Mouse (Mus musculus) limb, embryonic 10.5 days (tissue): ENCODE results near the gene Tspan13. TPM values are rescaled to one million over a fixed set of nuclear protein-coding genes. Genes with fewer than 3 reads are reported as not detected.
A peak's percentile ranks its signal among the peaks of the same experiment; 100 is the strongest.

Source experiments
- DNase-seq: peaks from one replicate; pipeline ENCODE4 v3.0.0-alpha.2; 2017; ENCODE audit warnings: low spot score
- H3K27ac ChIP-seq: fragments of 300-500 bp; sonication (generic); 2 replicates; pipeline ENCODE4 v1.5.1; 2016; ENCODE audit warnings: mild to moderate bottlenecking
- H3K27me3 ChIP-seq: fragments of 300-500 bp; sonication (generic); 2 replicates; pipeline ENCODE4 v1.6.1; 2016; ENCODE audit warnings: low read depth, mild to moderate bottlenecking; ENCODE audit not compliant: poor library complexity, severe bottlenecking
- H3K36me3 ChIP-seq: fragments of 300-500 bp; sonication (generic); 2 replicates; pipeline ENCODE4 v1.6.1; 2016; ENCODE audit warnings: mild to moderate bottlenecking, moderate library complexity
- H3K4me1 ChIP-seq: fragments of 300-500 bp; sonication (generic); 2 replicates; pipeline ENCODE4 v1.6.1; 2016
- H3K4me3 ChIP-seq: fragments of 300-500 bp; sonication (generic); 2 replicates; pipeline ENCODE4 v1.5.1; 2016; ENCODE audit warnings: mild to moderate bottlenecking, moderate library complexity
- H3K9me3 ChIP-seq: fragments of 300-500 bp; sonication (generic); replicated peaks from 2 replicates; pipeline ENCODE4 v1.6.1; 2016; ENCODE audit warnings: mild to moderate bottlenecking
- WGBS: fragments of 180-500 bp; shearing (Covaris S2); methylation state at CpG from one replicate; pipeline ENCODE4 v1.1.7; 2016; 5-methylcytosine and 5-hydroxymethylcytosine counted together
- polyA plus RNA-seq: library from polyadenylated mRNA; unstranded; fragments of >200 nt; fragmentation: Nextera tagmentation; extraction: Ambion mirVana; gene quantifications from 2 replicates; pipeline ENCODE4 v1.2.1, GENCODE M21; 2016

Gene Tspan13
- polyA plus RNA-seq, 1 experiment from 2014 or later = 57.7 TPM

DNA sequence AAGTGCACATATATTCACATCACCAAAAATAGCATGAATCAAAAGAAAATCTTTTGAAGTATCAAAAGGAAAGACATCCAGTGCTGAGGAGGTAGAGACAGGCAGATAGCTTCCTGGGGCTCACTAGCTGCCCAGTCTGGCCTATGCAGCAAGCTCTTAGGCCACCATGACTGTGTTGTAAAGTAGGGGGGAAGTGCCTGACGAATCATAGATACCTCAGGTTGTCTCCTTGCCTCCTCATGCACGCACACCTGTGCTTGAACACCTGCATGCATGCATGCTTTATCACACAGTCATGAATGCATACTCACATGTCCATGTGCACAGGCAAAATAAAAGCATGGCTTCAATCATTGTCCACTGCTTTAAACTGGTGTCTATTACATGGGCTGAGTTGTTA, 2.4 kb upstream of the Tspan13 start:
- Histone ChIP-seq H3K9me3 (no peaks in the 10 kb centered on the region), H3K4me1 (peaks cover 28% of the 10 kb centered on the region), H3K27me3 (no peaks in the 10 kb centered on the region), H3K27ac (no peak overlapping the region), H3K4me3 (no peak overlapping the region), H3K36me3 (no peaks in the 10 kb centered on the region)
- DNase-seq = no peak
- WGBS = 75% methylated on average over 2 of the region's 2 CpGs

DNA sequence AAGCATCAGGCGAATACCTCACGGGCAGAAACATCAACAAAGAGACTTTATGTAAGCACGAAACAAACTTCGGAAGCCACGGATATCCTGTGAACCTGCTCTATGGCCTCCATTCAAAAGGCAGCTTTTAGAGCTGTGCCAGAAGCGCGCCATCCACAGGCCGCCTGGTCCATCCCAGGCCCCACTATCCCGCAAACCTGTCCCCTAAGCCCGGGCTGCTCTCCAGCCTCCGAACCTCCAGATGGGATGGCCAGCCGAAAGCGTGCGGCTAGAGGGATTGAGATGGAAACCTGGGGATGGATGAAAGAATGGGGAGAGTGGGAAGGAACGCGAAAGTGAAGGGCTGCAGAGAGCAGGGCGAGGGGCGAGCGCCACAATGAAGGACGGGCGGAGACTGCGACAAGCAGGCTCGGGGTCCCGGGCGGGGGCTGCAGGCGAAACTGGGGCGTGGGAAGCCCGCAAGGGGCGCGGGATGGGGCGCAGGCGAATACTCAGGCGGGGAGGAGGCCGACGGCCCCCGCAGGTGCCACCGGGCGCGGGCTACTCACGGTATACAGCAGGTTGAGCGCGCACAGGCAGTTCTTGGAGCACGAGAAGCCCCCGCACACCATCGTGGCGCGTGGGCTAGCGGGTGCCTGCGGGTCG, 475 bp downstream of the Tspan13 start:
- 1% methylated on average over 50 of the region's 50 CpGs for WGBS
- peak overlapping the region; percentile 93 for H3K4me3 ChIP-seq
- peaks cover 23% of the 10 kb centered on the region for H3K4me1 ChIP-seq
- no peaks in the 10 kb centered on the region for H3K9me3 ChIP-seq
- no peaks in the 10 kb centered on the region for H3K36me3 ChIP-seq
- no peaks in the 10 kb centered on the region for H3K27me3 ChIP-seq
- peak; percentile 73 for DNase-seq
- peak overlapping the region; percentile 90 for H3K27ac ChIP-seq

DNA sequence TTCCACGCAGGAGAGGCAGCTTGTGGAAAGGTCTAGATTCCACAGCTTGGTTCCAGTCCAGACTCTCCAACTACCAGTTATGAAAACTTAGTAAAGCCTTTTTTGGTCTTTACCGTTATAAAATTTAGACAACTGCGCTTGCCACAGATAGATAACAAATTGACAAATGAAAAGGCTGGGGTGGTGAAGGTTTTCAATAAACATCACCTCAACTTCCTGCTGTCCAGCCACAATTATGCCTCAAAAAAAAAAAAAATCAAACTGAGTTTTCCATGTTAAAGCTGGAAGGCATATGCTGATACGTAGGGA, 1.1 kb downstream of the Tspan13 start:
- no peak overlapping the region for H3K27ac ChIP-seq
- no peaks in the 10 kb centered on the region for H3K9me3 ChIP-seq
- H3K27me3 ChIP-seq = no peaks in the 10 kb centered on the region
- peak overlapping the region; percentile 93 for H3K4me3 ChIP-seq
- DNase-seq = no peak
- 59% methylated on average over 4 of the region's 4 CpGs for WGBS
- peaks cover 19% of the 10 kb centered on the region for H3K4me1 ChIP-seq
- H3K36me3 ChIP-seq = no peaks in the 10 kb centered on the region

DNA sequence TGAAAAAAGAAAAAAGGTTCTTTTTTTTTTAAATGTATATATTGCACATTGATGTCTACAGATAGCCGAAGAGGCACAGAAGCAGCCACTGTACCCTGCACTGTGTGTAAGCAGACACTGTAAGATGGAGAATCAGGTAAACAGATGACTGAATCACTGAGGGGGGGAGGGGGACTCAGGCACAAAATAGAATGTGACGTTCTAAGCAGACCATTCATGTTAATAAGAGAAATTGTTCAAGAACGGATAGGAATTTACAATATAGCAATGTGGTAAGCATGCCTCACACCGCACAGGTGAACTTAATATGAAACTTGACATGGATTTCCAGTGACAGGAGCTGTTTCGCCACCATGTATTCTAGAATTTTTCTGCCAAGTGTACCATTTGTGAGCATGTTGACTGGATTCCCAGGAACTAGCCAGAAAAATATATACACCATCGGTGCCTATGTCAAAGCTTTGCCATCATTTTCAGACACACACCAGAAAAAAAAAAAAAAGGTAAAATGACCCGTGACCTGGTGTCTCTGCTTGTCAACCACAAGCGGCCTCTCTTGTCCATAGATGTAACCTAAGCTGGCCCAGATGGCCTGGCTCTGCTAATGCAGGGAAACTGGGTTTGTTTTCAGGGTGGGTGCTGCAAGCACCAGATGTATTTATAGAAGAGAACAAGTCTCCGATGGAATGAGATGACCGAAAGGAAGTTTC, 1.6 kb downstream of the Tspan13 start:
- WGBS = 73% methylated on average over 10 of the region's 10 CpGs
- Histone ChIP-seq H3K9me3 (no peaks in the 10 kb centered on the region), H3K27ac (no peak overlapping the region), H3K27me3 (no peaks in the 10 kb centered on the region), H3K4me3 (no peak overlapping the region), H3K4me1 (peaks cover 15% of the 10 kb centered on the region), H3K36me3 (no peaks in the 10 kb centered on the region)
- DNase-seq = no peak

DNA sequence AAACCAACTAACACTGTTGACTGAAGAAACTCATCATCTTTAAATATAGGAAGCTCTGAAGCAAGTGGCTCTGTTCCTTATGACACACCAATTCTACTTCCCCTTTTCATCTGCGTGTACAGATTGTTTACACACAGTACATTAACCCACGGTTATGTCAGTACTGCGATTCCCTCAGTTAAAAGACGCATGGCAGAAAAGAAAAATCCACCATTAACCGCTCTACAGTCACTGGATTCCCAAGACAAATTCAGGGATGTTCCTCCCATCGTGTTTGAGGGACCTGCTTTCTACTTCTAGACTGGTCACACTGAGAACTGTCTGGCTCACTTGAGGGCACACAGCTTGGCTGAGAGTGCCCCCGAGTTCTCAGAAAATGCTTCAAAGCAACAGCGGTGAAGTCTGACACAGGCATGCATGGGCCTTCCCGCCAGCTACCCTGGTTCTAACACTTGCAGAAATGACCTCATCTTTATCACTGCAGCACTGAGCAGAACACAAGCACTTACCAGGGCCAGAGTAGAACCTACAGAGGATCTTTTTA, 2.7 kb downstream of the Tspan13 start:
- no peak for DNase-seq
- Histone ChIP-seq H3K4me1 (peaks cover 15% of the 10 kb centered on the region), H3K36me3 (no peaks in the 10 kb centered on the region), H3K27me3 (no peaks in the 10 kb centered on the region), H3K9me3 (no peaks in the 10 kb centered on the region), H3K4me3 (no peak overlapping the region), H3K27ac (no peak overlapping the region)
- 86% methylated on average over 9 of the region's 9 CpGs for WGBS

DNA sequence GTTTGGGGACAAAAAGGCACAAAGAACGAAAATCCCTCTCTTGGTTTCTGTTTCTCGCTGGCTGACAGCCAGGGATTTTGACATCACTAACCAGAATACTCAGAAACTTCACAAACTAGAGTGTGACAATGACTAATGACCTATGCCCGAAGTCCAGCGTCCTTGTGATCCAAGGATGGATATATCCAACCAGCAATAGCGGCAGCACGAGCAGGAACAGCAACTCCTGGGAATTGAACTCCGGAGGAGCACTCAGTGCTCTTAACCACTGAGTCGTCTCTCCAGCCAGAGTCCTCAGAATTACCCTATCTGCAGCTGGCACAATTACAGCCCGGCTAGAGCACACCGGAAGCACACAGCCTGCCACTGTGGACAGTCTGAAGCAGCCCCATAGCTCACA, 5.5 kb downstream of the Tspan13 start:
- WGBS = 88% methylated on average over 10 of the region's 10 CpGs
- Histone ChIP-seq H3K36me3 (no peaks in the 10 kb centered on the region), H3K27me3 (no peaks in the 10 kb centered on the region), H3K4me1 (peaks cover 9% of the 10 kb centered on the region), H3K4me3 (no peak overlapping the region), H3K9me3 (no peaks in the 10 kb centered on the region), H3K27ac (no peak overlapping the region)
- DNase-seq = no peak

DNA sequence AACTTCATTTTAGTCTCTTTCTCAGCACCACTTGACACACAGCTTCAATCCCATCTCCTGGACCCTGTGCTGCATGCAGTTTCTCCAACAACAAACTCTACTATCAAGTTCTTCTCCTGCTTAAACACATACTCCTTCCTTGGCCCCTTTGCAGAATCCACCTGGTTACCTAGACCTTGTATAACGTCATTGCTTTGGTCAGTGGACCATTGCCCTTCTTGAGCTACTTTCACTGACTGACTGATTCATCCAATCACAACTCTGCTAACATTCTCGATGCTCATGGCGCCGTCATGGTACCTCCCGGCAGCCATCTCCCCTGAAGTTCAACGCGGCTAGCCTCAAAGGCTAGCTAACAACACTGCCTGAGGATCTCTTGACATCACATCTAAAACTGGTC, 6.2 kb downstream of the Tspan13 start:
- WGBS = 93% methylated on average over 7 of the region's 7 CpGs
- Histone ChIP-seq H3K27me3 (no peaks in the 10 kb centered on the region), H3K9me3 (no peaks in the 10 kb centered on the region), H3K4me1 (peaks cover 4% of the 10 kb centered on the region), H3K4me3 (no peak overlapping the region), H3K36me3 (no peaks in the 10 kb centered on the region), H3K27ac (no peak overlapping the region)
- DNase-seq = no peak

DNA sequence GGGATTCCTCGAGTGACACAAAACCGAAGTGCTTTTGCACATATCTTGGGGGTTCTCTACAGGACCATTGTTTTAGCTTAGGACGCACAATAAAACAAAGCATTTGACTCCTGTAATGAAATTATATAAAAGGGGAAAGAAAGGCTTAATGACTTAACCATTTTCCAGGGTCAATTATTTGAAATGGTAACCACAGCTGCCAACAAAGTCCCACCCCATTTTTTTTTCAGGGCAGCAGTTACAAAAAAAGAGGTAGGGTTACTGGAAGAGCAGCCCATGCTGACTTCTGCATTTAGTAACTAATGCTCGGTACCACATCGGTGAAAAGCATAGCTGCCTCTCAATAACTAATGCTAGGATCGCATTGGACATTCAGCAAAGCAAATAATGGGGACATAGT, 6.8 kb downstream of the Tspan13 start:
- no peaks in the 10 kb centered on the region for H3K9me3 ChIP-seq
- WGBS = 94% methylated on average over 6 of the region's 6 CpGs
- no peak overlapping the region for H3K27ac ChIP-seq
- DNase-seq = no peak
- H3K4me1 ChIP-seq = no peaks in the 10 kb centered on the region
- no peak overlapping the region for H3K4me3 ChIP-seq
- H3K27me3 ChIP-seq = no peaks in the 10 kb centered on the region
- no peaks in the 10 kb centered on the region for H3K36me3 ChIP-seq

DNA sequence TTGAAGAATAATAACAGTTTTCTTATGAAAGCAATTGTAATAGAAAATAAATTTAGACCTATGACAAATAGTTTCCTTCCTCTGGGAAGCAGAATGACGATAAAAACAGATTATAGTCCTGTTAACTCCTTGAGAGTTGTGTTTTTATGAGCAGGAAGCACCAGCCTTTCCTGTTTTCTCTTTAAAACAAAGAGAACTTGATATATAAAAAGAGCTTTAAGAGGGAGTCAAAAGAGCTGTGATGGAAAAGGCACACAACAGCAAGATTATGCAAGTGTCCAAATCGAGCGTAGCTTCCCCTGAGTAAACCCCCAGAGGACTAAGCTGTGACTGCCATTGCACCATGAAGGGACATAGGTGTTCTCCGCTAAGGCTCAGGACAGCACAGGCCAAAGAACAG, 9.9 kb downstream of the Tspan13 start:
- Histone ChIP-seq H3K9me3 (no peaks in the 10 kb centered on the region), H3K27ac (no peak overlapping the region), H3K36me3 (no peaks in the 10 kb centered on the region), H3K27me3 (no peaks in the 10 kb centered on the region), H3K4me3 (no peak overlapping the region), H3K4me1 (peaks cover 6% of the 10 kb centered on the region; the same call in 1 of the 2 replicates)
- WGBS = 79% methylated on average over 4 of the region's 4 CpGs
- no peak for DNase-seq

DNA sequence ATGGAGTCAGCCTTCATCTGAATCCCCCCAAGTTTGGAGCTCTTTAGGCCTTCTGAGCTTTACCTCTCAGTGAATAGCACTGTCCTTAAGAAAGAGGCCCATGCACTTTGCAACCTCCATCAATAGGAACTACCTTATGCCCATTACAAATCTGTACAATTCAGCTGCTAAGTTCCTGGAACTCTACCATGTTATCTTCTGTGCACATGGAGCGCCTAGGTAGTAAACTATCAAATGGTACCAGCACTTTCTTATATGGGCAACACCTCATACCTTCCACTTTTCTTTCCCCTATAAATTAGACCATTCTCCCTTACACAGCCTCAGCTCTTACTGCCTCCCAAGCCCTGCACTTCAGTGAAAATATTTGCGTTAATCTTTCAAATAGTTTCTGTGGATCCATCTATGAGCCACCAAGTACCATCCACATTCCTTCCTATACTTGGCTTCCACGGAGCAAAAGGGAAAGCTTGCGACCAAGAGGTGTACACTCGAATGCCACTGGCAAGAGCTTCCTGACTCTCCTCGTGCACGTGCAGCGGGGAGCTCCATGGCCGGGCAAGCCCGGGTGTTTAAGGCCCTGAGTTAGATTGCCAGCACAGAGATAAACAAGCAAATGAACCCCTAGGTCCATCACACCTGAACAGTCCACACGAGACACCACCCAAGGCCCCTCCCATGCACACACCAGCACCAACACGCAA, 11.5 kb downstream of the Tspan13 start:
- DNase-seq = no peak
- 91% methylated on average over 12 of the region's 12 CpGs for WGBS
- H3K9me3 ChIP-seq = no peaks in the 10 kb centered on the region
- H3K27ac ChIP-seq = no peak overlapping the region
- no peaks in the 10 kb centered on the region for H3K36me3 ChIP-seq
- H3K4me3 ChIP-seq = no peak overlapping the region
- no peaks in the 10 kb centered on the region for H3K27me3 ChIP-seq
- H3K4me1 ChIP-seq = peaks cover 6% of the 10 kb centered on the region; the same call in 1 of the 2 replicates

DNA sequence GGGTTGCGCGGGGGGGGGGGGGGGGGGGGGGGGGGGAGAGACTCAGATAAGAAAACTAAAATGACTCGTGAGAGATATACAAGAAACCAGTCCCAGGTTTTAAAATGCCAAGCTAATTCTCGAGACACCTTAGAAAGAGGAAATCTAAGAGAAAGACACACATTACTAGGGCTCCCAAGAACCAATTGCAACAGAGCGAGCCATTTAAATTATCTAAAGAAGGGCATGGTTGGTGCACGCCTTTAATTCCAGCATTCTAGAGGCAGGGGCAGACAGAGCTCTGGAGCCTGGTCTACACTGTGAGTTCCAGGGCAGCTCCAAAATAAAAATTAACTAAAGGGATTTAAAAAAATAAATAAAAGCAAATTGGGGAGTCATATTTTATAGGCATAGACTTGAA, 12.6 kb downstream of the Tspan13 start:
- Histone ChIP-seq H3K4me1 (peaks cover 6% of the 10 kb centered on the region; the same call in 1 of the 2 replicates), H3K27me3 (no peaks in the 10 kb centered on the region), H3K36me3 (no peaks in the 10 kb centered on the region), H3K27ac (no peak overlapping the region), H3K4me3 (no peak overlapping the region), H3K9me3 (no peaks in the 10 kb centered on the region)
- no peak for DNase-seq
- WGBS = 80% methylated on average over 4 of the region's 6 CpGs

DNA sequence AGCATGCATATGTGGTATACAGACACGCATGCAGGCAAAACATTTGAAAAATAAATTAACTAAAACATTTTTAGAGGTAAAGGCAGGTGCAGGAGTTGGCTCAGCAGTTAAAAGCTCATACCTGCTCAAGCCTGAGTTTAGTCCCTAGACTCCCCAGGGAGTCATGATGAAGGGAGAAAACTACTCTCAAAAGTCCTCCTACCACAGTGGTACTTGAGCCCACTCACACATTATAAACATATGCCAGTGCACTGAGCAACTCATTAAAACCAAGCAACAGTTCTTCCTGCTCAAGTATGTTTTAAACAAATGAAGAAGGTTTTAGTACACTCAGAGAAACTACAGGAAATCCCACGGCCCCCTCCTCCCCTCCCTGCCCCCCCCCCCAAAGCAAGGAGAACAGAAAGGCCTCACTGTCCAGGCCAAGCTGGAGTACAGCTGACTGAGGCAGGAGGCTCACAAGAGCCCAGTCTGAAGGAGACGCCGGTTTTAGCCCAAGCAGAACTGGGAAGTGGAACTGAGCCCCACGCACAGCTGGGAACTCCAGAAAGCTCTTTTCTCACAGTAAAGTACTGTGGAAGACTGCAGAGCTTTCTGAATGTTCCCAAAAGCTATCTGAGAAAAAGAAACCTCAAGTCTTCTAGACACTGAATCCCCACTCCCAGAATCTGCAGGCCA, 13.2 kb downstream of the Tspan13 start:
- Histone ChIP-seq H3K36me3 (no peaks in the 10 kb centered on the region), H3K4me1 (peaks cover 6% of the 10 kb centered on the region; the same call in 1 of the 2 replicates), H3K4me3 (no peak overlapping the region), H3K27ac (no peak overlapping the region), H3K9me3 (no peaks in the 10 kb centered on the region), H3K27me3 (no peaks in the 10 kb centered on the region)
- no peak for DNase-seq
- 79% methylated on average over 5 of the region's 5 CpGs for WGBS

DNA sequence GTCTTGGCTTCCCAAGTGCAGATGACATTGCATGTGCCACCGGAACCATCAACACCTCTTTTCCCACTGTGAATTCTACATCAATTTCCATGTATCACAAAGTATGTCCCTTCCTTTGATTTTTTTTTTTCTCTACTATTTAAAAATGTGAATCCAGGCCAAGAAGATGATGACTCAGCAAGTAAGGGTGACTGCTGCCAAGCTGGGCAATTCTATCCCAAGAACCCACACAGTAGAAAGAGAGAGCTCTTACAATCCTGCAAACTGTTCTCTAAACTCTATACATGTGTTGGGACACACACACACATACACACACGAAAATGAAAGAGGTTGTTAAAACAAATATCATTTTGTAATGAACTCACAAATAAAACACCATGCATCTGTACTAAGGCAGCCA, 15.1 kb downstream of the Tspan13 start:
- 90% methylated on average over 2 of the region's 2 CpGs for WGBS
- Histone ChIP-seq H3K4me1 (peaks cover 6% of the 10 kb centered on the region; the same call in 1 of the 2 replicates), H3K9me3 (no peaks in the 10 kb centered on the region), H3K36me3 (no peaks in the 10 kb centered on the region), H3K27me3 (no peaks in the 10 kb centered on the region), H3K27ac (no peak overlapping the region), H3K4me3 (no peak overlapping the region)
- DNase-seq = no peak
